Mouse (Mus musculus): ENCODE measurements around the gene Erbin. TPM values are rescaled to one million over a fixed set of nuclear protein-coding genes. Genes with fewer than 3 reads are reported as not detected.

The Erbin gene
- polyA plus RNA-seq, 1 experiment from 2014 or later, result 10.2 TPM

DNA sequence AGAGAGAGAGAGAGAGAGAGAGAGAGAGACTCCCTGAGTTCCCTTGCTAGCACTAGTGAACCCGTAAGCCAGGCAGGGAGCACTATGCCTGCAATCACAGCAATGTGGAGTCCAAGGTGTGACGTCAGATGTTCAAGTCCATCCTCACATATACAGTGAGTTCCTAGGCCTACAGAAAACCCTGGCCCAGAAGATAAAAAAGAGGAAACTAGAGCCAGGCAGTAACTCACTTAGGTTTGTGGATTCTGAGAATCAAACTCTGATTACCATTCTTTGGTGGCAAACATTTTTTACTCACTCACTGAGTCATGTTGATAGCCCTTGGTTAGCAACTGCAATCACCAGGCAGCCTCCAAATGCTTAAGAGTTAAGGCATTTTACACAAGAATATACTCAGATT, 72.7 kb downstream of the Erbin start:
- no peak overlapping the region for H3K4me3 ChIP-seq
- H3K4me1 ChIP-seq (replicated peaks), result no peaks in the 10 kb centered on the region
- no peak overlapping the region for H3K4me2 ChIP-seq
- ATAC-seq (ENCODE audit: low read depth), result no peak
- WGBS, result 92% methylated on average over 2 of the region's 2 CpGs
- no peaks in the 10 kb centered on the region for H3K27me3 ChIP-seq
- no peak overlapping the region for H3K9ac ChIP-seq
- H3K9me3 ChIP-seq, result no peaks in the 10 kb centered on the region
- peaks cover 47% of the 10 kb centered on the region for H3K36me3 ChIP-seq
- no peak overlapping the region for H3K27ac ChIP-seq (replicated peaks)

DNA sequence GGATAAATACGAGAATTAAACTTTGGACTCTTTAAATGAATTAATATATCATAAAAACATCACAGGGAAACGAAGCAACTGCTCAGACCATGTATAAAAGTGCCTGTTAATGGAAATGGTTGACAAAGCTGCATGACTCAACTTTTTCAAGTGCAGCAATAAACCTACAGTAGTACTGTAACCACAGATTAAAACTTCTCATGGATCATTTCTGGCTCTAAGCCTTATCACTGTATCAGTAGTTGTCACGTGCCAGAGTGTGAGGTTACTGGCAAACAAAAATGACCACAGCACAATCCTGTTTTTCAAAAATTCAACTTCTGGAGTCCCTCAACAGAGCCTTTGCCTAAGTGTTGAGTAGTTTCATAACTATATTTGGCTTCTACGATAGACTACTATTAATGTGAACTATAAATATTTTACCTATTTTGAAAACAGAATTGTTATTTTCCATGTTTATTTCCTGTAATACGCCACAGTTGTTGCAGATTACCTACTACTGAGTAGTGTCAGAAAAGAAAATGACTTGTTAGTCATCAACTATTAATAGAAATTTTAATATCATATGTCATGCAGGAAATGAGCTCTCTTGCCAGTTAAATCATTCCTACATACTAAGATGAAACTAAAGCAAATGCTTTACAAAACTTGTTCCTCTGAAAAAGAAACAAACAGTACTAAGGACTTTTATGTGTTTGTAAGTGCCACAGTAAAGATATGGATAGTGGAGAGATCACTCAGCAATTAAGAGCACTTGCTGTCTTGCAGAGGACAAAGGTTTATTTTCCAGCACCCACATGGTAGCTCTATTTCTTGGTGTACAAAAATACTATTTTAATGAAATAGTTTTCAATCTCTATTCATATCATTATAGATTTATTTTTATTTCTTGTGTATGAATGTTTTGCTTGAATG, 78.8 kb downstream of the Erbin start:
- Histone ChIP-seq H3K9me3 (no peaks in the 10 kb centered on the region), H3K4me1 (replicated peaks) (no peaks in the 10 kb centered on the region), H3K4me3 (no peak overlapping the region), H3K27me3 (no peaks in the 10 kb centered on the region), H3K36me3 (peaks cover 67% of the 10 kb centered on the region), H3K4me2 (no peak overlapping the region), H3K27ac (replicated peaks) (no peak overlapping the region), H3K9ac (no peak overlapping the region)
- WGBS, result 97% methylated on average over 5 of the region's 5 CpGs
- no peak for ATAC-seq (ENCODE audit: low read depth)

GRCm38 (mm10) chr13:103838619-103839018, 81.7 kb downstream of the Erbin start:
- no peak overlapping the region for H3K9ac ChIP-seq
- no peak for ATAC-seq (ENCODE audit: low read depth)
- H3K4me3 ChIP-seq, result no peak overlapping the region
- H3K36me3 ChIP-seq, result peaks cover 64% of the 10 kb centered on the region
- no peak overlapping the region for H3K4me2 ChIP-seq
- H3K4me1 ChIP-seq (replicated peaks), result no peaks in the 10 kb centered on the region
- H3K27me3 ChIP-seq, result no peaks in the 10 kb centered on the region
- H3K27ac ChIP-seq (replicated peaks), result no peak overlapping the region
- WGBS, result 85% methylated on average over 2 of the region's 2 CpGs
- no peaks in the 10 kb centered on the region for H3K9me3 ChIP-seq

DNA sequence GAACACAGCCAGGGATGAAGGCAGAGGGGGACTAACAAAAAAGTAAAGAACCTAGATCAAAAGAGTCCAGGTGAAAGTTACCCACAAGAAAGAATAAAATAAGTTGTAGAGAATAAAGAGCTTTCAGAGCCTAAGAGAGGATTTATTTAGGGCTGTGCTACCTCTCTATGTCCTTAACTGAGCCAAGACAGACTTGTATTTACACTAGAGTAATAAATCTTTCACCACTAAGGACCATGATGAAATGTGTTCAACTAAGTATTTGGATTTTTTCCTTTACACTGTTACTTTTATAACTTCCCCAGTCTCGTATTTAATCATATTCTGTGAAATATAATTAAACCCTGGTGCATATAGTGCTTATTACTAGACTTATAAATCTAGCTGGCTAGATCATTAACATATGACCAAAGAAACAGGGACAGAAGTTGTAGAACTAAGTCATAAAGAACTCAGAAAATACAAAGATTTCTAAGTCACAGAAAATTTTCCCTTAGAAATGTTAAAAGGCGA, 90.6 kb downstream of the Erbin start:
- Histone ChIP-seq H3K4me2 (no peak overlapping the region), H3K4me3 (no peak overlapping the region), H3K36me3 (peaks cover 28% of the 10 kb centered on the region), H3K9ac (no peak overlapping the region), H3K9me3 (no peaks in the 10 kb centered on the region), H3K27ac (replicated peaks) (no peak overlapping the region), H3K4me1 (replicated peaks) (no peaks in the 10 kb centered on the region), H3K27me3 (no peaks in the 10 kb centered on the region)
- 88% methylated on average over 2 of the region's 2 CpGs for WGBS
- ATAC-seq (ENCODE audit: low read depth), result no peak

- H3K4me1 ChIP-seq (replicated peaks), result no peaks in the 10 kb centered on the region
- no peak for ATAC-seq (ENCODE audit: low read depth)
- H3K4me3 ChIP-seq, result no peak overlapping the region
- H3K9ac ChIP-seq, result no peak overlapping the region
- H3K4me2 ChIP-seq, result no peak overlapping the region
- H3K27me3 ChIP-seq, result no peaks in the 10 kb centered on the region
- H3K9me3 ChIP-seq, result no peaks in the 10 kb centered on the region
- no peak overlapping the region for H3K27ac ChIP-seq (replicated peaks)
- 90% methylated on average over 1 of the region's 1 CpGs for WGBS
- peaks cover 24% of the 10 kb centered on the region for H3K36me3 ChIP-seq
Observed at GRCm38 (mm10) chr13:103822270-103822669, 98.0 kb downstream of the Erbin start.

DNA sequence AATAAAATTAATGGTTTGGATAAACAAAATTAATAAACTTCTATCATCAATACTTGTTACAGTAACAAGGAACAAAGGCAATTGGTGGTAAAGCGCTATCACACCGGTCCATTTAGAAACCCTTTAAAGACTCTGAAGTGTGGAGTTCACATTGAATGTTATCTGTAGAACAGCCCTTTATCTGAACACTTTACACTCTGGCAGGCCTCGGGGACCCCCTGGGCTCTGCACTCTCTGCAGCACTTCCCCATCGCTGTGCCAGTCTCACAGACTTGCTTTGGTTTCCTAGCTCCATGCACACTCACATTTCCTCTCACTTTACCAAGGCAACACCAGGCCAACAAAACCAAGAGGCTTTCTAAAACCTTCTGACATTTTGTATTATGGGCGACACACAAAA, 100.9 kb downstream of the Erbin start:
- WGBS, result 82% methylated on average over 5 of the region's 5 CpGs
- H3K9me3 ChIP-seq, result no peaks in the 10 kb centered on the region
- H3K9ac ChIP-seq, result no peak overlapping the region
- no peaks in the 10 kb centered on the region for H3K27me3 ChIP-seq
- no peak overlapping the region for H3K27ac ChIP-seq (replicated peaks)
- H3K4me1 ChIP-seq (replicated peaks), result no peaks in the 10 kb centered on the region
- no peak overlapping the region for H3K4me2 ChIP-seq
- no peak overlapping the region for H3K4me3 ChIP-seq
- no peak for ATAC-seq (ENCODE audit: low read depth)
- H3K36me3 ChIP-seq, result peaks cover 27% of the 10 kb centered on the region

DNA sequence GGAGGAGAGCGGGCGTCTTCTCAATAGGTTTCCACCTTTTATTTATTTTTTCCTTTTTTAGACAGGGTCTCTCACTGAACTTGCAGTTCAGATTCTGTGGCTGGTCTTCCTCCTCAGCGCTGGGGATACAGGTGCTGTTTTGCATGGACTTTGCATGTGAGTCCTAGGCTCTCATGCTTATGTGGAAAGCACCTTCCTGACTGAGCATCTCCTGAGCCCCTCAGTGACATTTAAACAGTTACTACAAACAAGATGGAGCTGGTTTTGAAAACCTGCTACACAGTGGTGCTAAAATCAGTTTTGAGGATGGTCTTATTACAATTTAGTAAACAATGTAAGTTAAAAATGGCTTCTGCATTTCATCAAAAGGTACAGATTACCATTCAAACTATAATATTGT, 102.4 kb downstream of the Erbin start:
- ATAC-seq (ENCODE audit: low read depth), result no peak
- no peaks in the 10 kb centered on the region for H3K4me1 ChIP-seq (replicated peaks)
- H3K9me3 ChIP-seq, result no peaks in the 10 kb centered on the region
- no peak overlapping the region for H3K4me2 ChIP-seq
- no peaks in the 10 kb centered on the region for H3K27me3 ChIP-seq
- H3K27ac ChIP-seq (replicated peaks), result no peak overlapping the region
- no peak overlapping the region for H3K4me3 ChIP-seq
- H3K9ac ChIP-seq, result no peak overlapping the region
- H3K36me3 ChIP-seq, result peaks cover 23% of the 10 kb centered on the region
- WGBS, result 87% methylated on average over 3 of the region's 3 CpGs

DNA sequence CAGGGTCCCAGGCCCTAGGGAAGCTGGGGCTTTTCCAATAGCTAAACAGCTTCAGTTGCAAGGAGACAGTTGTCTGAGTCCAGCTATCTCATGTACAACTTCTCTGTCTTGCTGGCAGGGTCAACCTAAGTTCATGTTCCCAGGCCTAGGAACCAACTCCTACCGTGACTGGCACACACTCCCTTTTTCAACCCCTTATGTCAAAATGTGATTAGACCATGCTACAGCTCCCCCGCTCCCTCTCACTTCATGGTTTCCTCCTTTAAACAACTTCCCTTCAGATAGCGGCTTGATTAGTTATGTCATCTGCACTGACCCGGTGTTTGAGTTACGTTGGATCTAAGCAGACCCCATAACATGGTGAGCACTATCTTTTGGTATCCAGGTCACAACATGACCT, 112.8 kb downstream of the Erbin start:
- WGBS, result 80% methylated on average over 5 of the region's 5 CpGs
- H3K4me3 ChIP-seq, result no peak overlapping the region
- H3K27me3 ChIP-seq, result no peaks in the 10 kb centered on the region
- no peak overlapping the region for H3K9ac ChIP-seq
- no peak overlapping the region for H3K27ac ChIP-seq (replicated peaks)
- no peak for ATAC-seq (ENCODE audit: low read depth)
- peaks cover 12% of the 10 kb centered on the region for H3K4me1 ChIP-seq (replicated peaks)
- H3K9me3 ChIP-seq, result no peaks in the 10 kb centered on the region
- H3K36me3 ChIP-seq, result peaks cover 1% of the 10 kb centered on the region
- no peak overlapping the region for H3K4me2 ChIP-seq

DNA sequence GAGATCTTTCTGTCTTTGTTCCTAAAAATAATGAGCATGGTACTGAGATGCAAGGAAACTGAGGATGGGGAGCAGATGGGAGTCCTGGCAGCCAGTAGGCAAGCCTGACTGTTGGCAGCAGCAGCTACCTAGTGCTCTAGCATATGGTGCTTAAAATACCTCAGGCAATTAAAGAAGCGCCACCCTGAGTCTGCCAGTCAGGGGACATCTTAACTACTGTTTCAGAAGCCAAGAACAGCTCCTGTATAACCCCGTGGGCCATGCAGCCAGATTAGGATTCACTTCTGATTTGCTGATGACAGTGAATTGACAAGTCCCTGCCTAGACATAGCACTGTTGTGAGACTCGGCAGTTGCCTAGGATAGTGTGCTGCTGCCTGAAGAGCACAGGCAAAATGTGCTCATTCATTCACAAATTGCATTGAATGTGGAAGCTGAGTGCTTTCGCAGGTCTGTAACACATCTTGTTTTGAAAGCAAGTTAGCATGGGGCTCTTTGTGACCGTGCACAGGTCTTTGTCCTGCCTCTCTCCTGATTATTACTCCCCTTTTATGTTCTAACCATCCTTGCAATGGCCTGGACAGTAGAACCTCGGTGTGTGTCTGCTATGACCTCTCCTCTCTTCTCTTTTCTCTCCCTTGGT, 114.0 kb downstream of the Erbin start:
- H3K9me3 ChIP-seq, result no peaks in the 10 kb centered on the region
- no peak overlapping the region for H3K4me3 ChIP-seq
- 13% methylated on average over 6 of the region's 6 CpGs for whole genome bisulfite sequencing
- no peak overlapping the region for H3K4me2 ChIP-seq
- H3K27ac ChIP-seq (replicated peaks), result peak overlapping the region; percentile 75
- ATAC-seq (ENCODE audit: low read depth), result peak; percentile 92
- H3K4me1 ChIP-seq (replicated peaks), result peaks cover 12% of the 10 kb centered on the region
- H3K9ac ChIP-seq, result no peak overlapping the region
- no peaks in the 10 kb centered on the region for H3K36me3 ChIP-seq
- no peaks in the 10 kb centered on the region for H3K27me3 ChIP-seq

- Histone ChIP-seq H3K9ac (no peak overlapping the region), H3K27me3 (no peaks in the 10 kb centered on the region), H3K36me3 (no peaks in the 10 kb centered on the region), H3K4me2 (no peak overlapping the region), H3K4me3 (no peak overlapping the region), H3K9me3 (no peaks in the 10 kb centered on the region), H3K4me1 (replicated peaks) (peaks cover 12% of the 10 kb centered on the region), H3K27ac (replicated peaks) (no peak overlapping the region)
- WGBS, result 74% methylated on average over 5 of the region's 5 CpGs
- ATAC-seq (ENCODE audit: low read depth), result no peak
Observed at GRCm38 (mm10) chr13:103803721-103804120, 116.6 kb downstream of the Erbin start.

- no peaks in the 10 kb centered on the region for H3K9me3 ChIP-seq
- no peaks in the 10 kb centered on the region for H3K36me3 ChIP-seq
- H3K4me3 ChIP-seq, result no peak overlapping the region
- H3K4me2 ChIP-seq, result no peak overlapping the region
- H3K27ac ChIP-seq (replicated peaks), result no peak overlapping the region
- no peak for ATAC-seq (ENCODE audit: low read depth)
- no peaks in the 10 kb centered on the region for H3K27me3 ChIP-seq
- no peak overlapping the region for H3K9ac ChIP-seq
- 0 out of 2 replicates have a peak, but pooled peaks cover 4% of the 10 kb centered on the region for H3K4me1 ChIP-seq (replicated peaks)
- 94% methylated on average over 1 of the region's 1 CpGs for WGBS
Observed at GRCm38 (mm10) chr13:103801021-103801420, 119.3 kb downstream of the Erbin start.

GRCm38 (mm10) chr13:103794688-103795543, 125.4 kb downstream of the Erbin start:
- Histone ChIP-seq H3K4me2 (no peak overlapping the region), H3K9me3 (no peaks in the 10 kb centered on the region), H3K4me1 (replicated peaks) (0 out of 2 replicates have a peak, but pooled peaks cover 4% of the 10 kb centered on the region), H3K27ac (replicated peaks) (no peak overlapping the region; the same call in 1 of the 2 replicates), H3K9ac (no peak overlapping the region), H3K4me3 (no peak overlapping the region), H3K36me3 (no peaks in the 10 kb centered on the region), H3K27me3 (no peaks in the 10 kb centered on the region)
- peak; percentile 83 for ATAC-seq (ENCODE audit: low read depth)
- WGBS, result 52% methylated on average over 9 of the region's 9 CpGs

All from neural tube, embryonic 13.5 days (tissue).